Mouse (Mus musculus) limb, embryonic 15.5 days (tissue): ENCODE results near the gene Vasn. TPM values are rescaled to one million over a fixed set of nuclear protein-coding genes. Genes with fewer than 3 reads are reported as not detected.
A peak's percentile ranks its signal among the peaks of the same experiment; 100 is the strongest.

Source experiments
- ATAC-seq: fragments of 200-750 bp; cut with Nextera tagmentation; 2 replicates; pipeline ENCODE4 v1.8.0; 2017; ENCODE audit warnings: low read depth, moderate TSS enrichment; ENCODE audit not compliant: insufficient number of reproducible peaks, low FRiP score, low TSS enrichment
- H3K27ac ChIP-seq: fragments of 300-500 bp; sonication (generic); 2 replicates; pipeline ENCODE4 v1.5.1; 2015; ENCODE audit warnings: moderate library complexity, mild to moderate bottlenecking, inconsistent platforms
- H3K27me3 ChIP-seq: fragments of 300-500 bp; sonication (generic); 2 replicates; pipeline ENCODE4 v1.6.1; 2015; ENCODE audit warnings: inconsistent platforms
- H3K36me3 ChIP-seq: fragments of 300-500 bp; sonication (generic); 2 replicates; pipeline ENCODE4 v1.6.1; 2015; ENCODE audit warnings: inconsistent platforms
- H3K4me1 ChIP-seq: fragments of 300-500 bp; sonication (generic); 2 replicates; pipeline ENCODE4 v1.6.1; 2015; ENCODE audit warnings: inconsistent platforms
- H3K4me2 ChIP-seq: fragments of 300-500 bp; sonication (generic); 2 replicates; pipeline ENCODE4 v1.6.1; 2015; ENCODE audit warnings: mild to moderate bottlenecking, inconsistent platforms
- H3K4me3 ChIP-seq: fragments of 300-500 bp; sonication (generic); 2 replicates; pipeline ENCODE4 v1.5.1; 2015; ENCODE audit warnings: mild to moderate bottlenecking, inconsistent platforms
- H3K9ac ChIP-seq: fragments of 300-500 bp; sonication (generic); 2 replicates; pipeline ENCODE4 v1.6.1; 2015; ENCODE audit warnings: inconsistent platforms
- H3K9me3 ChIP-seq: fragments of 300-500 bp; sonication (generic); 2 replicates; pipeline ENCODE4 v1.6.1; 2016; ENCODE audit warnings: inconsistent platforms
- WGBS: fragments of 180-500 bp; shearing (Covaris S2); methylation state at CpG from one replicate; pipeline ENCODE4 v1.1.7; 2015; 5-methylcytosine and 5-hydroxymethylcytosine counted together
- polyA plus RNA-seq: library from polyadenylated mRNA; unstranded; fragments of >200 nt; fragmentation: Nextera tagmentation; extraction: Ambion mirVana; gene quantifications from 2 replicates; pipeline ENCODE4 v1.2.1, GENCODE M21; 2015

Gene Vasn
- polyA plus RNA-seq, 1 experiment from 2014 or later: 41.5 TPM

DNA sequence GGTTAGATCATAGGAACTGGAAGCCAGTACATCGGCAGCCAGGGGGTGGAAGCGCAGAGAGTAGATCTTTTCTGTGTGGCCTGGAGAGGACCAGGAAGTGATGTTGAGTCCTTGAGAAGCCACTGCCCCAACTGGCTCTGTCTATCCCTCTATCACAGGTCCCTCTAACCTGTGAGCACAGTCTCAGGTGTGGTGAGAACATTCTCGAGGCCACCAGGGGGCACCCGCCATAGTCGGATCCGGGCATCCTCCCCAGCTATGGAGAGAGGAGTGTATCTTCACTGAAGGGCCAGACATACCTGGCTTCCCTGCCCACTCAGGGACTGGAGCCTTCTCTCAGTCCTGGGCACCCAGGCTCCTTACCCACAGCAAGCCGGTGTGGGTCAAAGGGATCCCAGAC is 7.7 kb upstream of the Vasn start:
- H3K27ac ChIP-seq: peak overlapping the region; percentile 22; the same call in 1 of the 2 replicates

GRCm38 (mm10) chr16:4633661-4634060 is 6.1 kb upstream of the Vasn start:
- Histone ChIP-seq H3K27ac (no peak overlapping the region), H3K9ac (no peak overlapping the region), H3K9me3 (no peaks in the 10 kb centered on the region), H3K4me3 (no peak overlapping the region), H3K36me3 (peaks cover 15% of the 10 kb centered on the region; the same call in 1 of the 2 replicates), H3K4me1 (peaks cover 22% of the 10 kb centered on the region), H3K27me3 (no peaks in the 10 kb centered on the region), H3K4me2 (no peak overlapping the region)
- WGBS: 95% methylated on average over 3 of the region's 3 CpGs
- ATAC-seq: no peak

More for the DNA sequence above, 7.7 kb upstream of the Vasn start:
- Histone ChIP-seq H3K4me2 (no peak overlapping the region), H3K27me3 (no peaks in the 10 kb centered on the region), H3K36me3 (peaks cover 20% of the 10 kb centered on the region), H3K4me3 (no peak overlapping the region), H3K9ac (no peak overlapping the region), H3K9me3 (no peaks in the 10 kb centered on the region), H3K4me1 (peaks cover 22% of the 10 kb centered on the region)
- no peak for ATAC-seq
- WGBS: 44% methylated on average over 7 of the region's 7 CpGs

DNA sequence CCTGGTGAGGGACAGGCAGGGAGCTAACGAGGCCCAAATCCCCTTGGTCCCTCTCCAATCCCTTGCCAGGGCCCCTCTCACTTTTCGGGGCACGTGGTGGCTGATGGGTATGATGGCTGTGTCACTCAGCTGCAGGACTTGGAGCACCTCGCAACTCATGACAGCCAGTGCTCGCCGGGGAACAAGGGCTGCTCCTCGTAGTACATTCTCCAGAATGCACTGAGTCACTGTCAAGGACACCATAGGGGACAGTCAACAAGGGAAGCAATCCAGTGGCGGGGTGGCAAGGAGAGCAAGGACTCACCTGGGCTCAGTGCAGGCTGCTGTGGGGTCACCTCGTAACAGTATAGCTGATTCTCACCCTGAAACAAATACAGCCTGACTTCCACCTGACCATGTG is 5.1 kb upstream of the Vasn start:
- H3K4me1 ChIP-seq: peaks cover 29% of the 10 kb centered on the region
- H3K9me3 ChIP-seq: no peaks in the 10 kb centered on the region
- H3K4me3 ChIP-seq: no peak overlapping the region
- H3K27ac ChIP-seq: no peak overlapping the region
- WGBS: 77% methylated on average over 9 of the region's 9 CpGs
- peaks cover 15% of the 10 kb centered on the region; the same call in 1 of the 2 replicates for H3K36me3 ChIP-seq
- H3K4me2 ChIP-seq: no peak overlapping the region
- ATAC-seq: no peak
- H3K9ac ChIP-seq: no peak overlapping the region
- H3K27me3 ChIP-seq: no peaks in the 10 kb centered on the region

- Histone ChIP-seq H3K27ac (no peak overlapping the region), H3K9ac (no peak overlapping the region), H3K27me3 (no peaks in the 10 kb centered on the region), H3K4me3 (no peak overlapping the region), H3K4me2 (no peak overlapping the region), H3K36me3 (peaks cover 15% of the 10 kb centered on the region; the same call in 1 of the 2 replicates), H3K9me3 (no peaks in the 10 kb centered on the region), H3K4me1 (peaks cover 32% of the 10 kb centered on the region)
- no peak for ATAC-seq
- 43% methylated on average over 4 of the region's 4 CpGs for WGBS
Measured at GRCm38 (mm10) chr16:4635760-4636159, 4.0 kb upstream of the Vasn start.

DNA sequence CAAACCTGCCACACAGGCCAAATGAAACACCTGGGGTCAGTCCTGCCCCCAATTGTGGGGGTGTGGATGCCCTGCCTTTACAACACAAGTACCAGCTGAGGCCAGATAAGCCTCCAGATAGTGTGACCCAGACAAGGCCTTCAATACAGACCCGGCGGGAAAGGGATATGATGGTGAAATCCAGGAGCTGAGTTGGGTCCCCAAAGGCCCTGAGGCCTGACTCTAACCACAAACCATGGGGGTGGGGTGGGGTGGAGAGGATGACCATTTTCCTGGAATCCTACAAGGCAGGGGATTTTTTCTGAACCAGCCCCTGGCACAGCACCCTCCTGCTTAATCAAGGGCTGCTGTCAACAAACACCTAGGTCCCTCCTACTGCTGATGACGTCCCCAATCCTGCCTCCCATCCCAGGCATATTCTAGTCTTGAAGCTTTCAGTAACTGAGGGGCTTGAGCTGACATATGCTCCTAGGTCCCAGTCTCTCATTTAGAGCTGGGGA is 800 bp upstream of the Vasn start:
- H3K27me3 ChIP-seq: no peaks in the 10 kb centered on the region
- peaks cover 8% of the 10 kb centered on the region for H3K36me3 ChIP-seq
- H3K9me3 ChIP-seq: no peaks in the 10 kb centered on the region
- no peak for ATAC-seq
- H3K4me2 ChIP-seq: no peak overlapping the region
- H3K27ac ChIP-seq: no peak overlapping the region
- H3K4me1 ChIP-seq: peaks cover 56% of the 10 kb centered on the region
- no peak overlapping the region for H3K4me3 ChIP-seq
- H3K9ac ChIP-seq: no peak overlapping the region
- 82% methylated on average over 3 of the region's 3 CpGs for WGBS

DNA sequence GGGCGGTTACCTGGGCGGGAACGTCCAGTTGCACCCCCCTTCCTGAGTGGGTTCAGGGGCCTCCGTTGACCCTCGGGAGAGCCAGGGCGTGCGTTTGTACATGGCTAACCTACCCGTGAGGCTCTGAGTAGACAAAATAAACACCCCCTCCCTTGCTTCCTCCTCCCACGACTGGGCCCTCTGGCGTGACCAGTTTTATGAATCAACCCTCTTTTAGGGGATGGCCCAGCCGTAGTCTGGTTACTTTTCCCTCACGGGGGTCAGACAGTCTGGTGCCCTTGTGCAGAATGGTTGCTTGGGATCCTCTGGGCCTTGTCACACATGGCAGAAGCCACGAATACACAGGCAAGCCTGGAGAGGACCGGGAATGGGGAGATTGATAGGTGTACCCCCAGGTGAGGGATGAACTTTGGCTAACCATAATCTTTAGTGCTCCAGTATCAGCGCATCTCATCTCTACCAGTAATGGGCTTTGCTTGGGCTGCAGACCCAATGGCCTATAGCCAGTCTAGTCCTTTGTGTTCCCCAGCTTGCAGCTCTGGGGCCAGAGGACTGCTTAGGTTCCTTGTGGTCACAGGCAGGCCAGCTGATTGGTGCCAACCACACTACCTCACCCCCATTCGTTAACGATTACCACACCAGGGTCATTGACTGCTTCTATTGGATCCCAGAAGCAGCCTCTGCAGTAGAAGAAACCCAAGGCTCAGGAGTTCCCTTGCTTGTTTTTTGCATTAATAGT is 695 bp downstream of the Vasn start:
- no peak for ATAC-seq
- peaks cover 66% of the 10 kb centered on the region for H3K4me1 ChIP-seq

DNA sequence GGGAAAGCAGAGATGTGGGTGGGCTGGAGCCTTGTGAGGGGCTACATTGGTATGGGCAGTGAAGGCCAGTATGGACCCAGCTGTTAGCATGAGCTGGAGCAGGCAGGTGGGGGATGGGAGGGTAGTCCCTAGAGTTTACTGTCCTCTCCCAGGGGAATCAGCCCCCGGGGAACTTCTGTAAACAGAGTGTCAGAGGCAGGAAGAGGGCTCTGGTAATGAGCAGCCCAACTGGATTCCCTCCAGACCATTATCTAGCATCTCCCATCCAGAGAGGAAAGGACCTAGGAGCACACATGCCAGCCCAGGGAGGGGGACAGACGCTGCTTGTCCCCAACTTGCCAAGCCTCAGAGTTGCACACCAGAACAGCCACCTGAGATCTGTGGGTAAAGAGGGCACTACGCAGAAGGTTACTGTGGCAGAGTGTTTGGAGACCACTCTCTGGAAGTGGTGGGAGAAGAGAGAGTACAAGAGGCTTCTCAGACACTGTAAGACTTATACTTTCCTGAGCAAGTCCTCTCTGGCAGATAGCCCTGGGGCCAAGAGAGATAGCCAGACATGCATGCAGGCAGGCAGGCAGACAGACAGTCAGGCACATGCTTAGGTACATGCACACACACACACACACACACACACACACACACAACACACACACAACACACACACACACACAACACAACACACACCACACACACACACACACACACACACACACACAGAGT is 1.5 kb downstream of the Vasn start:
- no peak for ATAC-seq
- Histone ChIP-seq H3K9me3 (no peaks in the 10 kb centered on the region), H3K4me2 (peak overlapping the region; percentile 70), H3K4me3 (peak overlapping the region; percentile 80), H3K27me3 (no peaks in the 10 kb centered on the region), H3K4me1 (peaks cover 66% of the 10 kb centered on the region), H3K9ac (peak overlapping the region; percentile 86; the same call in 1 of the 2 replicates), H3K36me3 (peaks cover 18% of the 10 kb centered on the region), H3K27ac (peak overlapping the region; percentile 92)
- 38% methylated on average over 3 of the region's 3 CpGs for WGBS

More for the DNA sequence above, 695 bp downstream of the Vasn start:
- Histone ChIP-seq H3K4me2 (peak overlapping the region; percentile 70), H3K36me3 (peaks cover 12% of the 10 kb centered on the region), H3K9me3 (no peaks in the 10 kb centered on the region), H3K27me3 (no peaks in the 10 kb centered on the region), H3K9ac (peak overlapping the region; percentile 86), H3K4me3 (peak overlapping the region; percentile 80), H3K27ac (peak overlapping the region; percentile 92)
- WGBS: 5% methylated on average over 17 of the region's 17 CpGs

DNA sequence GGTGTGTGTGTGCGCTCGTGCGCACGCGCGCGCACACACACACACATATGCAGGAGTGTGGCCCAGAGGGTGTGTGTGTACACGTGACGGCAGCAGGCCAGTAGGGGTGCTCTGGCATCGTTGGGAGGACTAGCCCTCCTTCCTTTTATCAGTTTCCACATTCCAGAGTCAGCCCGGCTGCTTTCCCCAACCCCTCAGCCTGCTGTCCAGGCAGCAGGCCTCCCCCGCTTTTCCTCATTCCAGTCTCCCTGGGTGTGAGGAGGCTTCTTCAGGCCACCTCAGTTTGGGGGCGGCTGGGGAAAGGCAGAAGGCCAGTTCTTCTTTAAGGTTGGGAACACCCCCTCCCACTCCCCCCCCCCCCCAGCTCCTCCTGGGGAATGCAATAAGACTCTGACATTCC is 2.4 kb downstream of the Vasn start:
- H3K4me3 ChIP-seq: peak overlapping the region; percentile 80
- H3K4me2 ChIP-seq: peak overlapping the region; percentile 70
- peaks cover 72% of the 10 kb centered on the region for H3K4me1 ChIP-seq
- WGBS: 20% methylated on average over 13 of the region's 13 CpGs
- H3K9ac ChIP-seq: no peak overlapping the region
- peak; percentile 54; the same call in 1 of the 2 replicates for ATAC-seq
- peaks cover 22% of the 10 kb centered on the region for H3K36me3 ChIP-seq
- H3K27ac ChIP-seq: peak overlapping the region; percentile 92
- H3K27me3 ChIP-seq: no peaks in the 10 kb centered on the region
- H3K9me3 ChIP-seq: no peaks in the 10 kb centered on the region

DNA sequence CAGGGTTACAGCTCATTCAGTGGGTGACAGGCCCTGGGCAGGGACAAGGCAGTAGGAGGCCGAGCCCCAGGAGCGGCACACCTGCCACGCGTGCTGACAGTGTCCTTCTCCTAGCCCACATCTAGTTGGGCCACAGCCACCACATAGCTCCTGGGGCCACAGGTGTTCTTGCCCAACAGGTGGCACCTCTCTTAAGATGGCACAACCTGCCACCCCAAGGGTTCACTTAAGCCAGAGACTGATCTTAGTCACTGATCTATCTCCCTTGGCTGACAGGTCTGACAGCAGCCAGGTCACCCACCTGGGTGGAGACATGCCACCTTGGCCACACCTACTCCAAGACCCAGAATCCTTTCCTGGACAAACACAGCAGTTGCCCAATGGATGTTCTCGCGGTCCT is 3.2 kb downstream of the Vasn start:
- H3K9me3 ChIP-seq: no peaks in the 10 kb centered on the region
- 73% methylated on average over 6 of the region's 6 CpGs for WGBS
- peaks cover 80% of the 10 kb centered on the region for H3K4me1 ChIP-seq
- H3K4me3 ChIP-seq: peak overlapping the region; percentile 80
- H3K27ac ChIP-seq: peak overlapping the region; percentile 92
- H3K4me2 ChIP-seq: peak overlapping the region; percentile 70
- no peak overlapping the region for H3K9ac ChIP-seq
- ATAC-seq: no peak
- peaks cover 20% of the 10 kb centered on the region for H3K36me3 ChIP-seq
- H3K27me3 ChIP-seq: no peaks in the 10 kb centered on the region

DNA sequence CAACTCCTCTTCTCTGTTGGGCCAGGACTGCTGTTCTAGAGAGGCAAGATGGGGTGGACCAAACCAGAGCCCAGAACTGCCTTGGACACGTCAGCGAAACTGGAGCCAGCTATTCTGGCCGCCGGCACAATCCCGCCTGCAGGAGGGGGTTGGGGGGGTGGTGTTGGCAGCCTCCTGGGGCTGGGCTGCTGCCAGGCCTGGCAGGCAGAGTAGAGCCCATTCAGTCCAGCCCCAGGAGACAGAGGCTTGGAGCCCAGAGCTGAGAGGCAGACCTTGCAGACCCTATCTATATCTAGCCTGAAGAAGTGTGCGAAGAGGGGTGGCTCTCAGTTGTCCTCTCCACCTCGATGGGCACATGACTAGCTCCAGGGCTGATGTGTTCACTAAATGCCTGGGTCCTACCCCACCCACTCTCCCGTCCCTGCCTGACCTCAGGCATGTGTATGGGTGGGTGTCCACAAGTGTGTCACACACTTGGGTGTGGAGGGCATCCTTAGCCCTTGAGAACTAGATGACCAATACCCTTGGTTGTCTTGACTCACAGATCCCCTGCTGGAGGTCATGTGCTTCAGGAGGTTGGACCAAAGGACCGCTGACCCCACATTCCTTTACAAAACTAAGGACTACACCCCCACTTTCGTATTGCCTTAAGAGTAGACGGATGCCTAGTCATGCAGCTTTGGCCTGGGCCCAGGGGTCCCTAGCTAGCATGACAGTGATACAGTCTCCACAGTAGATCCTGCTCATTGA is 4.1 kb downstream of the Vasn start:
- peak overlapping the region; percentile 70 for H3K4me2 ChIP-seq
- 0 out of 2 replicates have a peak, but pooled peaks have one; percentile 30 for ATAC-seq
- no peaks in the 10 kb centered on the region for H3K9me3 ChIP-seq
- H3K36me3 ChIP-seq: peaks cover 29% of the 10 kb centered on the region
- no peak overlapping the region for H3K9ac ChIP-seq
- H3K4me3 ChIP-seq: peak overlapping the region; percentile 80
- no peaks in the 10 kb centered on the region for H3K27me3 ChIP-seq
- 46% methylated on average over 11 of the region's 11 CpGs for WGBS
- peak overlapping the region; percentile 92 for H3K27ac ChIP-seq
- peaks cover 89% of the 10 kb centered on the region for H3K4me1 ChIP-seq

DNA sequence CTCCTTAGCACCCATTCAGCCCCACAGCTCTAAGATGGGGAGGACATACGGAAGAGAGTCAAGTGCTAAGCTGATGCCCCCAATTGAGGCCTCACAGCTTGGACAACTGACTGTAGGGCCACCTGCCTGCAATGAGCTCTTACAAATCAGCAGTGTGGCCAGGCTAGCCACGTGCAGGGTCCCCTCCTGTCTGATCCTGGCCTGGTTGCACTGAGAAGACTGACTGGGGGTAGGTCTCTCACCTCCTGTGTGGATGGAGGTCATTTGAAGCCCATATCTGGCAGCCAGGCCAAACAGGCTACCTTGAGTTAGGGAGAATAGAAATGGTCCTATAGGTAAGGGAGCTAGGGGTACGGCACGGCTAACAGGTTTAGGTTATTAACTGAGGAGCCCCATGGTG is 6.1 kb downstream of the Vasn start:
- Histone ChIP-seq H3K27ac (peak overlapping the region; percentile 83; the same call in 1 of the 2 replicates), H3K4me3 (no peak overlapping the region), H3K9me3 (no peaks in the 10 kb centered on the region), H3K4me2 (no peak overlapping the region), H3K27me3 (no peaks in the 10 kb centered on the region), H3K4me1 (peaks cover 96% of the 10 kb centered on the region), H3K36me3 (peaks cover 48% of the 10 kb centered on the region), H3K9ac (no peak overlapping the region)
- no peak for ATAC-seq
- WGBS: 71% methylated on average over 4 of the region's 4 CpGs
